Mouse (Mus musculus): ENCODE results near the gene Trmt1l.

Trmt1l gene

DNA sequence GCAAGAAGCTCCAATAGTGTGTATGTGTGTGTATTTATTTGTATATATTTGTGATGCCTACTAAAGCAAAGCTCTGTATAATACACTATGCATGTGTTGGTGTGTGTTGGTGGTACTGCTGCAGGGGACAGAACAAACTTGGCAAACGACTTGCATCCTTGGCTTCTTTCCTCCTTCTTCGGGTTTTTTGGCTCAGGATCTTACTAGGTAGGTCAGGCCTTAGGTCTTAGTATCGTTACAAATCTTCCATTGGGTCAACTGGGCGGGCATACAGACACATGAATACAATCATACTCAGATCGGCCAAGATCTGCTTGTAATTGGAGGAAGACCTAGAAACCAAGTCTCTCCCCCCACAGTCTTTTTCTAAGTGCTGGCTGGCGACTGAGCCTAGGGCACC lies 66.4 kb downstream of the Trmt1l start:
- no peak for DNase-seq (ENCODE audit: low spot score)

DNA sequence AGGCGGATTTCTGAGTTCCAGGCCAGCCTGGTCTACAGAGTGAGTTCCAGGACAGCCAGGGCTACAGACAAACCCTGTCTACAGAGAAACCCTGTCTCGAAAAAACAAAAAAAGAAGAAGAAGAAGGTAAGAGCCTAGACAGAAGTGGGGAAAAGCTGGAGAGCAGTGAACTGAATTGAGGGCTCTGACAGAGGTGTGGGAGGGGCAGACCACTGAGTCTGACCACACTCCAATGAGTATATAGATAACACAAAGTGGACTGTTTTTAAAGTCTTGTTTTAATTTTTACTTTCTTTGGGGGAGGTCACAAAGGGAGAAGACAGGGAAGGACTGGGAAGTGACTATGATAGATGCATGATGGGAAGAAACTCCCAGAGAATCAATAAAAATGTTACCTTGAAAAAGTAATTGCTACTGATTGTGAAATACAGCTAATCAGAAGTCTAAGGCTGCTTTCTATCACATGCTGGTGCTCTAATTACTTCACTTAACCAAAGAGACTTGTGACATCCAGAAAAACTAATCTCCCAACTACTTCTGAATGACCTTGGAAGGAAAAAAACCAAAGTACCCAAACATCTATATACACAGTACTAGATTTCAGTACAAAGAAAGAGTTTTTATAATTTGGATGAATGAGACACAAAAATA lies 67.4 kb downstream of the Trmt1l start:
- DNase-seq (ENCODE audit: low spot score) = no peak

DNA sequence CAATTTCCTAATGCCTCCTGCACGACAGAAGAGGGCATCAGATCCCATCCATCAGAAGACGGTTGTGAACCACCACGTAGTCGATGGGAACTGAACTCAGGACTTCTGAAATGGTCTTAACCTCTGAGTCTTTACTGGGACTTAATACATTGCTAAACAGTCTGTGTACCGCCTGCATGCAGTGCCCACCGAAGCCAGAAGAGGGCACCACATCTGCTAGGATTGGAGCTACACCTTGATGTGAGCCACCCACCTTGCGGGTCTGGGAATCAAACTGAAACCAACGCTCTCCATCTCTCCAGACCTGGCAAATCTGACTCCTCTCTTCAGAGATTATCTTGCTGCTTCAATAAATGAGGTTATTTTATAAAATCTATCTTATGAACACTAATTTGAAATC lies 68.7 kb downstream of the Trmt1l start:
- DNase-seq (ENCODE audit: low spot score) = no peak

DNA sequence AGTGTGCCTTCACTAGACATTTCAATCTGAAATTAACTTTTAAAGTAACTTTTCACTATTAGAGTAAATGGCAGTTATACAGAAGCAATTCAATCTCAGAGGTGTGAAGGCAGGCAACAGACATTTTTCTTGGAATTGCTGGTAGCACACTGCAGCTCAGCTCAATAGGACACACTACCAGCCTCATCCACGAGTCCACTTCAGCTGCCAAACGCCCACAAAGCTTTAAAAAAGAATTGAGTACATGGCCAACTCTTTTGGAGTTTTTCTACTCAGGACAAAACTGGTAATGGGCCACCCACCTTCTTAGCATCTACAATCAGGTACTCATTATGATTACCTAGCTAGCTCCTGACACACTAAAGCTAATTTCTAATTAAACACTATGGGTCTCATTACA lies 69.6 kb downstream of the Trmt1l start:
- DNase-seq (ENCODE audit: low spot score) = no peak

DNA sequence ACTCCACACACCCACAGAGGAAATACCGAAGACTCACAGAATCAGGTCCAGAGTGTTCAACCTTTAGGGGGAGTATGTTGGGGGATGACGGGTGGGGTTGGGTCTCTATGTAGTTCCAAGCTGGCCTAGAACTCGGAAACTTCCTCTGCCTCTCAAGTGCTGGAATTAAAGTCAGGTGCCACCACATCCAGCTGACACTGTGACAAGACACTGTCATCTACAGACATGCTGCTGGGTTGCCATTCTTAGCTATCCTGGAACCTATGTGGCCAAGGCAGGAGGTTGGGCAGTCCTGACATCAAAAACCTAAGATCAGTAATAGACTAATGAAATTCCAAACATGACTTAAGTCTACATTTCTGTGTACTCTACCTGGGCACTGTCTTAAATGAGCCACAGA lies 70.0 kb downstream of the Trmt1l start:
- no peak for DNase-seq (ENCODE audit: low spot score)

DNA sequence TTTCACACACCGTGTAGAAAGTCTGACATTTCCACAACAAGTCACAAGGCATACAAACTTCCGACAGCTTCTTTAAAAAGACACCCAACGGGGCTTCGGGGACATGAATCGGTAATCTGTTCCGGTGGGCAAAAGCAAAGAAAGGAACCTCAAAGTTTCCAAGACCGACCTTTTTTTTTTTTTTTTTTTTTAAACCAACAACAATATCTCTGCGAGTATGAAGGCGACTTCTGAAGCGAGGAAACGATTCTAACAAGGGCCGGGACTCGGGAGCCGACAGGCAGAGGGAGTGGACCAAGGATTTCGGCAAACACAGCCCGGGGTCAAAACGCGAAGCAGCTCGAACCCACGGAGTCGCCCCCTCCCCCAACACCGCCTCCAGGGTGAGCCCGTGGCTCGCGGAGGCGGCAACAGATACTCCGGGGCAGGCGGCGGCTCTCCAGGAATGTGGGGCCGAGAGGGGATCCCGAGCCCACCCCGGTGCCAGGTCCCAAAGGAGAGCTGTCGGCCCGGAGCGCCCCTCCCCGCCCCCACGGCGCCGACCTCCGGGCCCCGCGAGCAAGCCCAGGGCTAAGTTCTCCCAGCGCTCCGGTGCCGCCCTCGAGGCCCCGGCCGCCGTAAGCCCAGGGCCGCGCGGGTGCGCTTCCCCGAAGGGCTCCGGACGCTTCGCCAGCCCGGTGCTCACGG lies 71.6 kb downstream of the Trmt1l start:
- DNase-seq (ENCODE audit: low spot score) = peak; percentile 37

DNA sequence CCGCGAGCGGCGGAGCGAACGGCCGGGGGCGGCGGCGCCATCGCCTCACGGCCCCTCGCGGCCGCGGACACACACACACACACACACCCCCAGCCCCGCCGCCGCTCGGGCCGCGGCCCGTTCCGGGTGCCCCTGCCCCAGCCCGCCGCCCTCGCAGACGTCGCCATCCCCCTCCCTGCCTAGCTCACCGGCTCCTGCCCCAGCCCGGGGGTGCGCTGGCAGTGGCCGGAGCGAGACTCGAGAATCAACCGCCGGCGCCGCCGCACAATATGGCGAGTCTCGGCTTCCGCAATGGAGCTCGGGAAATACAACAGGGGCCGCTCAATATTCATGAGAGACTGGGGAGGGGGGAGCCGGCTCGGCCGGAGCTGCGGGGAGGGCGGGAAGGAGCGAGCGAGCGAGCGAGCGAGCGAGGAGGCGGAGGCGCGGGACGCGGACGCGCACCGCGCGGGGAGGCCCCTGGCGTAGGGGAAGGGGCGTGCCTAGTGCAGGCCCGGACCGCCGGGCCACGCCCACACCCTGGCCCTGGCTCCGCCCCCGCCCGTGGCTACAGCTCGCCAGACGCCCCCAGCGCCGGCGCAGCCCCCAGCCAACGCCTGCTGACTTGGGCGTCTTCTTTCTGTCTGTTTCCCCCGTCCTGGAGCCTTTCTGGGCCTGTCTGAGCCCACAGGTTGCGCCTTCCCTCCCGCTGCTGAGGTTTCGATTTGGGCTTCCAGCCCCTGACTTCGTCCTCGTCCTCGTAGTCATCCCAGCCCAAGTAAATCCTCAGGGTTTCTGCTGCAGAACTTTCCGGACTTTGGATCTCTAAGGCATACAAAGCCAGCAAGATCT lies 72.4 kb downstream of the Trmt1l start, which contains the start of gene Rnf2:
Gene Rnf2 (minus strand): TSS at position 425 of the 831 bp plus-strand sequence.
- DNase-seq (ENCODE audit: low spot score) = peak; percentile 92
